In genomic region chr4:114459591-114459990, GRCm38 (mm10) we compare ENCODE assay signal across 8 mouse cellular contexts. TPM values are rescaled to one million over a fixed set of nuclear protein-coding genes. Genes with fewer than 3 reads are reported as not detected.
DNase-seq lines count a peak whose midpoint lies in the region; ATAC-seq and TF ChIP-seq lines count a peak whose summit lies in the region.

No protein-coding gene starts in this region.

- no peaks in the 10 kb centered on the region for H3K4me1 ChIP-seq in embryonic facial prominence, embryonic 12.5 days
- H3K4me1 ChIP-seq in embryonic facial prominence, embryonic 10.5 days = no peaks in the 10 kb centered on the region
- H3K4me1 ChIP-seq in testis, adult 2 months (ENCODE audit: control insufficient read depth, insufficient read depth, low read length) = no peaks in the 10 kb centered on the region; the same call in 1 of the 2 replicates
- H3K4me1 ChIP-seq in kidney, embryonic 14.5 days (ENCODE audit: control insufficient read depth, insufficient read depth, low read length) = peaks cover 17% of the 10 kb centered on the region; the same call in 1 of the 2 replicates

- intact Hi-C loops in heart, postnatal 36 days (cut with DNase I) = no loop called here

- peak; percentile 36; the same call in 1 of the 2 replicates for ATAC-seq in embryonic facial prominence, embryonic 12.5 days (ENCODE audit: insufficient number of reproducible peaks, insufficient read depth, low FRiP score, low TSS enrichment)
- ATAC-seq in kidney, embryonic 14.5 days (ENCODE audit: low FRiP score, low TSS enrichment) = no peak; the same call in 1 of the 2 replicates

- no peak for TF ChIP-seq POLR2A in testis, adult 2 months (IDR thresholded peaks at IDR 0.05; ENCODE audit: control insufficient read depth, low read depth, low read length)

- H3K9me3 ChIP-seq in embryonic facial prominence, embryonic 12.5 days = no peaks in the 10 kb centered on the region
- no peaks in the 10 kb centered on the region for H3K9me3 ChIP-seq in embryonic facial prominence, embryonic 10.5 days
- H3K9me3 ChIP-seq in kidney, embryonic 14.5 days (ENCODE audit: control insufficient read depth, low read length) = no peaks in the 10 kb centered on the region

- H3K9ac ChIP-seq in embryonic facial prominence, embryonic 12.5 days = no peak overlapping the region
- no peak overlapping the region for H3K9ac ChIP-seq in kidney, embryonic 14.5 days (ENCODE audit: low read depth, low read length)

- no peak overlapping the region for H3K4me3 ChIP-seq in embryonic facial prominence, embryonic 12.5 days
- H3K4me3 ChIP-seq in embryonic facial prominence, embryonic 10.5 days = no peak overlapping the region
- H3K4me3 ChIP-seq in testis, adult 2 months (ENCODE audit: control insufficient read depth, low read depth, low read length) = no peak overlapping the region
- H3K4me3 ChIP-seq in kidney, embryonic 14.5 days (ENCODE audit: low read length) = no peak overlapping the region

- H3K27ac ChIP-seq in embryonic facial prominence, embryonic 12.5 days = no peak overlapping the region
- H3K27ac ChIP-seq in embryonic facial prominence, embryonic 10.5 days (replicated peaks) = no peak overlapping the region
- peak overlapping the region; percentile 53; the same call in 1 of the 2 replicates for H3K27ac ChIP-seq in testis, adult 2 months (ENCODE audit: control insufficient read depth, insufficient read depth, low read depth, low read length)
- no peak overlapping the region for H3K27ac ChIP-seq in kidney, embryonic 14.5 days (ENCODE audit: low read depth, low read length)

- no peak for DNase-seq in embryonic facial prominence, embryonic 10.5 days (ENCODE audit: low spot score)
- DNase-seq in testis, postnatal 14 days (ENCODE audit: low spot score) = no peak
- peak; percentile 41 to 58 for DNase-seq in heart, postnatal 36 days
- no peak for DNase-seq in spleen, adult 12 weeks (ENCODE audit: low spot score)
- DNase-seq in kidney, adult 9 months = no peak

- H3K4me2 ChIP-seq in embryonic facial prominence, embryonic 12.5 days (replicated peaks) = no peak overlapping the region
- no peak overlapping the region for H3K4me2 ChIP-seq in kidney, embryonic 14.5 days (replicated peaks; ENCODE audit: low read depth, low read length)

- TF ChIP-seq CTCF in testis, adult 2 months (IDR thresholded peaks at IDR 0.05; ENCODE audit: control insufficient read depth, insufficient read depth, insufficient replicate concordance, low read depth, low read length) = no peak

- no peaks in the 10 kb centered on the region for H3K36me3 ChIP-seq in embryonic facial prominence, embryonic 12.5 days
- H3K36me3 ChIP-seq in embryonic facial prominence, embryonic 10.5 days (replicated peaks) = no peaks in the 10 kb centered on the region
- H3K36me3 ChIP-seq in testis, adult 2 months (ENCODE audit: control insufficient read depth, insufficient read depth, low read length) = no peaks in the 10 kb centered on the region
- no peaks in the 10 kb centered on the region for H3K36me3 ChIP-seq in kidney, embryonic 14.5 days (ENCODE audit: control insufficient read depth, insufficient read depth, low read length)

- WGBS in embryonic facial prominence, embryonic 12.5 days = 32% methylated on average over 5 of the region's 5 CpGs
- 30% methylated on average over 5 of the region's 5 CpGs for WGBS in embryonic facial prominence, embryonic 10.5 days
- WGBS in kidney, embryonic 14.5 days = 69% methylated on average over 5 of the region's 5 CpGs

- H3K27me3 ChIP-seq in embryonic facial prominence, embryonic 12.5 days = no peaks in the 10 kb centered on the region
- no peaks in the 10 kb centered on the region for H3K27me3 ChIP-seq in embryonic facial prominence, embryonic 10.5 days (replicated peaks; ENCODE audit: low read depth, poor library complexity, severe bottlenecking)
- H3K27me3 ChIP-seq in testis, adult 2 months (ENCODE audit: control insufficient read depth, insufficient read depth, low read length) = no peaks in the 10 kb centered on the region
- H3K27me3 ChIP-seq in kidney, embryonic 14.5 days (ENCODE audit: control insufficient read depth, insufficient read depth, low read length) = no peaks in the 10 kb centered on the region

RNA-seq across cellular contexts. Expression of gene Trabd2b, which starts 53.1 kb away (rescaled TPM):
- polyA plus RNA-seq in embryonic facial prominence, embryonic 12.5 days (2016; fragmentation: Nextera tagmentation; extraction: Ambion mirVana) = 1.6 and 1.7 TPM in 2 replicates
- 0.80 and 0.81 TPM in 2 replicates for polyA plus RNA-seq in embryonic facial prominence, embryonic 10.5 days (2016; fragmentation: Nextera tagmentation; extraction: Ambion mirVana)
- 1.6 and 2.1 TPM in 2 replicates for polyA plus RNA-seq in testis, adult 2 months (2012; rRNA removed)
- total RNA-seq in heart, postnatal 36 days (2021) = 10 to 100 TPM; 53.1 to 71.5 TPM
- 4.1 and 5.0 TPM in 2 replicates for polyA plus RNA-seq in kidney, embryonic 14.5 days (2014; fragmentation: Nextera tagmentation; extraction: Ambion mirVana)

Comparison
In these comparisons a context has a peak if more than half of its experiments do, and no peak if none do; other contexts are left out.
1. DNase-seq: peak in heart, postnatal 36 days (2 of 2); none in embryonic facial prominence, embryonic 10.5 days (single experiment), testis, postnatal 14 days (single experiment), spleen, adult 12 weeks (single experiment) and kidney, adult 9 months (single experiment).